ENCODE assay signal across 9 mouse cellular contexts in genomic region chr10:121796027-121796802, GRCm38 (mm10). TPM values are rescaled to one million over a fixed set of nuclear protein-coding genes. Genes with fewer than 3 reads are reported as not detected.
A peak's percentile ranks its signal among the peaks of the same experiment; 100 is the strongest.
DNase-seq lines count a peak whose midpoint lies in the region; ATAC-seq and TF ChIP-seq lines count a peak whose summit lies in the region.
"Had no signal": no experiment of that assay in that cellular context is flagged by ENCODE, and none has a peak within 500 bp of the region (broad histone marks: within the 10 kb centered on the region; RNA-seq: fewer than 3 reads in every experiment).

No protein-coding gene starts in this region.

- no peak for ATAC-seq in hindbrain, embryonic 13.5 days (ENCODE audit: low FRiP score)
- no peak for ATAC-seq in hindbrain, embryonic 11.5 days (ENCODE audit: low FRiP score)
- peak; percentile 72 for ATAC-seq in liver, embryonic 13.5 days (ENCODE audit: low read depth)
- no peak for ATAC-seq in hindbrain, postnatal 0 days

- DNase-seq in hindbrain, embryonic 11.5 days (ENCODE audit: low spot score), result no peak
- DNase-seq in adrenal gland, postnatal 14 days, result peak; percentile 22
- DNase-seq in liver, embryonic 13.5 days, result peak; percentile 24
- peak; percentile 10 for DNase-seq in skeletal muscle tissue, adult 2 months (ENCODE audit: low read depth, low spot score)
- DNase-seq in left cerebral cortex, adult 8-10 months (ENCODE audit: low spot score in 2 of 2), result no peak
- DNase-seq in neural tube, embryonic 10.5 days (ENCODE audit: extremely low spot score, low spot score), result no peak
- no peak for DNase-seq in hindbrain, postnatal 0 days (ENCODE audit: low spot score)

- H3K4me1 ChIP-seq in hindbrain, embryonic 13.5 days (replicated peaks), result 0 out of 2 replicates have a peak, but pooled peaks cover 4% of the 10 kb centered on the region
- no peaks in the 10 kb centered on the region for H3K4me1 ChIP-seq in hindbrain, embryonic 11.5 days (replicated peaks; ENCODE audit: control insufficient read depth, insufficient read depth, low read length)
- H3K4me1 ChIP-seq in liver, embryonic 13.5 days (replicated peaks), result 0 out of 2 replicates have a peak, but pooled peaks cover 4% of the 10 kb centered on the region
- H3K4me1 ChIP-seq in hindbrain, postnatal 0 days (ENCODE audit: insufficient read depth, low read length), result no peaks in the 10 kb centered on the region

- H3K27me3 ChIP-seq in hindbrain, embryonic 13.5 days, result no peaks in the 10 kb centered on the region
- H3K27me3 ChIP-seq in hindbrain, embryonic 11.5 days (ENCODE audit: control insufficient read depth, insufficient read depth, low read length), result no peaks in the 10 kb centered on the region
- no peaks in the 10 kb centered on the region for H3K27me3 ChIP-seq in liver, embryonic 13.5 days
- no peaks in the 10 kb centered on the region for H3K27me3 ChIP-seq in hindbrain, postnatal 0 days (ENCODE audit: insufficient read depth, low read length)

- peaks cover 80% of the 10 kb centered on the region for H3K36me3 ChIP-seq in hindbrain, embryonic 13.5 days
- 0 out of 2 replicates have a peak, but pooled peaks cover 2% of the 10 kb centered on the region for H3K36me3 ChIP-seq in hindbrain, embryonic 11.5 days (ENCODE audit: control insufficient read depth, insufficient read depth, low read length)
- H3K36me3 ChIP-seq in liver, embryonic 13.5 days, result no peaks in the 10 kb centered on the region
- H3K36me3 ChIP-seq in hindbrain, postnatal 0 days (ENCODE audit: insufficient read depth, low read length), result peaks cover 29% of the 10 kb centered on the region

- 86% methylated on average over 8 of the region's 8 CpGs for WGBS in hindbrain, embryonic 13.5 days
- WGBS in hindbrain, embryonic 11.5 days, result 88% methylated on average over 8 of the region's 8 CpGs
- 45% methylated on average over 8 of the region's 8 CpGs for WGBS in liver, embryonic 13.5 days (ENCODE audit: insufficient replicate concordance)
- 82% methylated on average over 8 of the region's 8 CpGs for whole genome bisulfite sequencing in hindbrain, postnatal 0 days

- TF ChIP-seq CTCF in hindbrain, postnatal 0 days (IDR thresholded peaks at IDR 0.05; ENCODE audit: low read depth), result no peak

- H3K9ac ChIP-seq in hindbrain, embryonic 13.5 days, result no peak overlapping the region
- H3K9ac ChIP-seq in hindbrain, embryonic 11.5 days (ENCODE audit: low read depth, low read length), result no peak overlapping the region
- no peak overlapping the region for H3K9ac ChIP-seq in liver, embryonic 13.5 days
- no peak overlapping the region for H3K9ac ChIP-seq in hindbrain, postnatal 0 days (replicated peaks; ENCODE audit: low read length)

- H3K4me2 ChIP-seq in hindbrain, embryonic 13.5 days, result no peak overlapping the region
- H3K4me2 ChIP-seq in hindbrain, embryonic 11.5 days (replicated peaks; ENCODE audit: low read depth, low read length), result no peak overlapping the region
- H3K4me2 ChIP-seq in liver, embryonic 13.5 days, result no peak overlapping the region
- H3K4me2 ChIP-seq in hindbrain, postnatal 0 days (ENCODE audit: low read depth, low read length), result no peak overlapping the region

- no peak overlapping the region for H3K4me3 ChIP-seq in hindbrain, embryonic 13.5 days
- no peak overlapping the region for H3K4me3 ChIP-seq in hindbrain, embryonic 11.5 days (ENCODE audit: low read depth, low read length)
- H3K4me3 ChIP-seq in liver, embryonic 13.5 days (replicated peaks), result no peak overlapping the region
- H3K4me3 ChIP-seq in hindbrain, postnatal 0 days (ENCODE audit: low read length), result no peak overlapping the region

- H3K9me3 ChIP-seq in hindbrain, embryonic 13.5 days, result no peaks in the 10 kb centered on the region
- no peaks in the 10 kb centered on the region for H3K9me3 ChIP-seq in hindbrain, embryonic 11.5 days (ENCODE audit: control insufficient read depth, low read length)
- no peaks in the 10 kb centered on the region for H3K9me3 ChIP-seq in liver, embryonic 13.5 days (replicated peaks)
- no peaks in the 10 kb centered on the region for H3K9me3 ChIP-seq in hindbrain, postnatal 0 days (ENCODE audit: low read length)

- peak overlapping the region; percentile 55; the same call in 1 of the 2 replicates for H3K27ac ChIP-seq in hindbrain, embryonic 13.5 days
- no peak overlapping the region for H3K27ac ChIP-seq in hindbrain, embryonic 11.5 days (ENCODE audit: low read depth, low read length)
- no peak overlapping the region for H3K27ac ChIP-seq in liver, embryonic 13.5 days
- no peak overlapping the region for H3K27ac ChIP-seq in hindbrain, postnatal 0 days
- H3K27ac ChIP-seq: macrophage had no signal

RNA-seq across cellular contexts. Expression of gene BC048403, which starts 56.5 kb away (rescaled TPM):
- polyA plus RNA-seq in hindbrain, embryonic 13.5 days (2015; fragmentation: Nextera tagmentation; extraction: Ambion mirVana), result 1.4 and 1.8 TPM in 2 replicates
- 2.9 and 3.6 TPM in 2 replicates for polyA plus RNA-seq in hindbrain, embryonic 11.5 days (2014; fragmentation: Nextera tagmentation; extraction: Ambion mirVana)
- 8.5 and 9.0 TPM in 2 replicates for total RNA-seq in adrenal gland, postnatal 14 days (2021)
- polyA plus RNA-seq in liver, embryonic 13.5 days (2015; fragmentation: Nextera tagmentation; extraction: Ambion mirVana), result 1.6 and 2.3 TPM in 2 replicates
- 10 to 100 TPM; 10.7 to 11.5 (median 11.1) TPM for total RNA-seq in left cerebral cortex, adult 8-10 months (2022)
- total RNA-seq in hindbrain, postnatal 0 days (2014; rRNA removed), result 2.0 and 3.9 TPM in 2 replicates
- 1.5 and 1.9 TPM in 2 replicates for polyA plus RNA-seq in hindbrain, postnatal 0 days (2015; fragmentation: Nextera tagmentation; extraction: Ambion mirVana)

Comparison
In these comparisons a context has a peak if more than half of its experiments do, and no peak if none do; other contexts are left out.
1. DNase-seq: peak in adrenal gland, postnatal 14 days (single experiment), liver, embryonic 13.5 days (single experiment) and skeletal muscle tissue, adult 2 months (single experiment); none in hindbrain, embryonic 11.5 days (single experiment), left cerebral cortex, adult 8-10 months (0 of 2), neural tube, embryonic 10.5 days (single experiment) and hindbrain, postnatal 0 days (single experiment).